Mouse (Mus musculus) neural tube, embryonic 14.5 days (tissue): Measurements from ENCODE around the gene Lalba. TPM values are rescaled to one million over a fixed set of nuclear protein-coding genes. Genes with fewer than 3 reads are reported as not detected.

Experiments used
- ATAC-seq: fragments of 200-750 bp; cut with Nextera tagmentation; 2 replicates; pipeline ENCODE4 v1.8.0; 2017; ENCODE audit warnings: low read depth, mild to moderate bottlenecking, moderate TSS enrichment, moderate library complexity
- H3K27ac ChIP-seq: fragments of 300-500 bp; sonication (generic); 2 replicates; pipeline ENCODE4 v1.5.1; 2014; ENCODE audit warnings: low read depth, mild to moderate bottlenecking, control low read depth, low read length, moderate library complexity, mixed read lengths
- H3K27me3 ChIP-seq: fragments of 300-500 bp; sonication (generic); 2 replicates; pipeline ENCODE4 v1.6.1; 2014; ENCODE audit warnings: low read length; ENCODE audit not compliant: control insufficient read depth, insufficient read depth
- H3K36me3 ChIP-seq: fragments of 300-500 bp; sonication (generic); 2 replicates; pipeline ENCODE4 v1.6.1; 2014; ENCODE audit warnings: low read length, mixed read lengths; ENCODE audit not compliant: control insufficient read depth, insufficient read depth
- H3K4me1 ChIP-seq: fragments of 300-500 bp; sonication (generic); 2 replicates; pipeline ENCODE4 v1.6.1; 2014; ENCODE audit warnings: low read length; ENCODE audit not compliant: control insufficient read depth, insufficient read depth
- H3K4me2 ChIP-seq: fragments of 300-500 bp; sonication (generic); 2 replicates; pipeline ENCODE4 v1.6.1; 2014; ENCODE audit warnings: mild to moderate bottlenecking, low read depth, low read length, control low read depth
- H3K4me3 ChIP-seq: fragments of 300-500 bp; sonication (generic); 2 replicates; pipeline ENCODE4 v1.5.1; 2014; ENCODE audit warnings: low read depth, low read length, control low read depth, mixed read lengths
- H3K9ac ChIP-seq: fragments of 300-500 bp; sonication (generic); replicated peaks from 2 replicates; pipeline ENCODE4 v1.6.1; 2014; ENCODE audit warnings: low read depth, mild to moderate bottlenecking, control low read depth, low read length, mixed read lengths
- H3K9me3 ChIP-seq: fragments of 300-500 bp; sonication (generic); 2 replicates; pipeline ENCODE4 v1.6.1; 2016; ENCODE audit warnings: low read length; ENCODE audit not compliant: control insufficient read depth
- WGBS: fragments of 180-500 bp; shearing (Covaris S2); extraction: QIAGEN DNeasy Blood & Tissue Kit; methylation state at CpG from one replicate; pipeline ENCODE4 v1.1.7; 2014; 5-methylcytosine and 5-hydroxymethylcytosine counted together
- polyA plus RNA-seq: library from polyadenylated mRNA; unstranded; fragments of >200 nt; fragmentation: Nextera tagmentation; extraction: Ambion mirVana; gene quantifications from 2 replicates; pipeline ENCODE4 v1.2.1, GENCODE M21; 2014

The Lalba gene
- polyA plus RNA-seq, 1 experiment from 2014 or later = not detected

GRCm38 (mm10) chr15:98479568-98480102, 2.9 kb downstream of the Lalba start:
- Histone ChIP-seq H3K27ac (no peak overlapping the region), H3K9me3 (no peaks in the 10 kb centered on the region), H3K27me3 (no peaks in the 10 kb centered on the region), H3K36me3 (no peaks in the 10 kb centered on the region), H3K4me2 (no peak overlapping the region), H3K4me3 (no peak overlapping the region), H3K4me1 (no peaks in the 10 kb centered on the region), H3K9ac (no peak overlapping the region)
- 82% methylated on average over 7 of the region's 7 CpGs for WGBS
- ATAC-seq = no peak

DNA sequence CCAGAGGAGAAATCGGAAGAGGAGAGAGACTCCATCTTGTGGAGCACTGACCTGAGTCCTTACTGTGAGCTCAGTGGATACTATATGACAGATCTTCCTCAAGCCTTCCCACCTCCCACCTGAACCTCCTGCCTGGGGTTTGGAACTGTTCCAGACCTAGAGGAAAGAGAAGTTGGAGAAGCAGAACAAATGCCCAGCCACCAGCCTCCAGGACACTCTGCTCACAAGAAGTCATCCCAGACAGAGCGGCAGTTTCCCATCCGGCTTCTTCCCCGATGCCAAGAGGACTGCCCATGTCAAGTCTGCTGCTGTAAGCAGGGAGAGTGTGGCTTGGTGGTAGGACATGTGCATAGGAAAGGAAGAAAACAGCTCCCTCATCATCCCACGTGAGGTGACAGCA, 6.2 kb downstream of the Lalba start:
- H3K4me1 ChIP-seq = no peaks in the 10 kb centered on the region
- no peaks in the 10 kb centered on the region for H3K36me3 ChIP-seq
- ATAC-seq = no peak
- no peaks in the 10 kb centered on the region for H3K9me3 ChIP-seq
- 82% methylated on average over 5 of the region's 5 CpGs for WGBS
- H3K4me3 ChIP-seq = no peak overlapping the region
- H3K9ac ChIP-seq = no peak overlapping the region
- no peak overlapping the region for H3K4me2 ChIP-seq
- no peaks in the 10 kb centered on the region for H3K27me3 ChIP-seq
- no peak overlapping the region for H3K27ac ChIP-seq

DNA sequence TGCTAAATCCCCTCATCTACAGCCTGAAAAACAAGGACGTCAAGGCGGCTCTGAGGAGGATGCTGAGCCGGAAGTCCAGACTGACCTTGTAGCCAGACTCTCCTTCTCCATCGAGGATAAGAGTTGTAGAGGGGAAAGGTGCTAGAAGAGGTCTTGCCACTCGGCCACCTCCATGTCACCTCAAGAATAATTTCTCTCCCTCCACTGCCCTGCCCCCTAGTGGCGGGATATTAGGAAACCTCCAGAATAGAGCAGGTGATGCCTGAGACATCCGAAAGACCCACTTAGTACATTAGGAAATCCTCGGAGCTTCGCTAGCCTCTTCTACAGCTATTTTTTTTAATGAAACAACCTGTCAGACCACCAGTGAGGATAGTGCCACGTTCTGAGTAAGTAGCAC, 7.1 kb downstream of the Lalba start:
- Histone ChIP-seq H3K4me1 (no peaks in the 10 kb centered on the region), H3K27ac (no peak overlapping the region), H3K36me3 (no peaks in the 10 kb centered on the region), H3K4me2 (no peak overlapping the region), H3K4me3 (no peak overlapping the region), H3K9me3 (no peaks in the 10 kb centered on the region), H3K27me3 (no peaks in the 10 kb centered on the region), H3K9ac (no peak overlapping the region)
- no peak for ATAC-seq
- WGBS = 56% methylated on average over 10 of the region's 10 CpGs

DNA sequence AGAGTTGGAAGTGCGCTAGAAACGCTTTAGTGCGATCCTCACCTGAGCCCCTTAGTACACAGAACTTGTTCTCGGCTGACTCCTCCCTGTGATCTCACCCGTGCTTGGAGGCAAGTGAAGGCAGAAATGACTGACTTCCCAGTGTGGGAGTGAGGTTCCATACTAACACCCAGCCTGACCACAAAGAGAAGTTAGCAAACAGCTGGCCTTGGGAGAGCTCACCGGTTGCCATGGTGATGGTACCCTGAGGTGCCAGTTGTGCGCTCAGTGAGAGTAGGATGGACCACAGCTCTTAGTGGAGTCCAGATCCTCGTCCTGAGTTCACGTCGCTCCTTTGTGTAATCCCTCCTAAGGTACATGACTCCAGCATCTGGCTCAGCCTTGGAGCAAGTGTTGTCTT, 7.6 kb downstream of the Lalba start:
- Histone ChIP-seq H3K36me3 (no peaks in the 10 kb centered on the region), H3K9me3 (no peaks in the 10 kb centered on the region), H3K4me1 (no peaks in the 10 kb centered on the region), H3K9ac (no peak overlapping the region), H3K27ac (no peak overlapping the region), H3K4me2 (no peak overlapping the region), H3K27me3 (no peaks in the 10 kb centered on the region), H3K4me3 (no peak overlapping the region)
- no peak for ATAC-seq
- whole genome bisulfite sequencing = 80% methylated on average over 10 of the region's 10 CpGs

DNA sequence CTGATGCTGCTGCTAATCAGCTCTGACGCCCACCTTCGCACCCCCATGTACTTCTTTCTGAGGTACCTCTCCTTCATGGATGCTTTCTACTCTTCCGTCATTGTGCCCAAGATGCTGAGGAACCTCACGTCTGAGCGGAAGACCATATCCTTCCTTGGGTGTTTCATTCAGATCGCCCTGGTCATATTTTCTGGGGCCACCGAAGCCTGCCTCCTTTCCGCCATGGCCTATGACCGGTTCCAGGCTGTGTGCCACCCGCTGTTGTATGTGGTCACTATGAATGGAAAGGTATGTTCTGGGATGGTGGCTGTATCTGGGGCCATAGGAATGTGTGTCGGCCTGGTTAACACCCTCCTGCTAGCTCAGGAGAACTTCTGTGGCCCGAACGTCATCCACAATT, 11.0 kb downstream of the Lalba start:
- no peak for ATAC-seq
- Histone ChIP-seq H3K27ac (no peak overlapping the region), H3K9me3 (no peaks in the 10 kb centered on the region), H3K27me3 (no peaks in the 10 kb centered on the region), H3K9ac (no peak overlapping the region), H3K4me2 (no peak overlapping the region), H3K4me3 (no peak overlapping the region), H3K36me3 (no peaks in the 10 kb centered on the region), H3K4me1 (no peaks in the 10 kb centered on the region)
- 90% methylated on average over 13 of the region's 13 CpGs for WGBS

DNA sequence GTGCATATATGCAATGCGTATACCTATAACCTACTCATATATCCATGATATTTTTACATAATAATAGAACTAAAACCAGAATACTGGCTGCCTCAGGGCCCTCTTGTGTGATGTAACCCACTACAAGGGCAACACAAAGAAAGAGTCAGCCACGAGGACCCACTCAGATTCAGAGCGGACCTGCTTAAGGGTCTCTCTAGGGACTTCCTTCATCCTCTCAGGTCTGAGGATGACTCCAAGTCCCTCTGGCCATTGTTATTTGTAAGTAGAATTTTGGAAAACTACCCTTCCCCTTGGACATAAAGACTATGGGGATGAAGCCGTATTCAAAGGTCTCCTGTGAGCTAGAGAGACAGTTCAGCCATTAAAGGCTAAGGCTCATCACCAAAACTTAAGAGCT, 12.9 kb downstream of the Lalba start, which contains the start of gene OR5BS1P:
TSS of gene OR5BS1P (plus strand) at position 301 of the 400 bp plus-strand sequence.
- Histone ChIP-seq H3K4me2 (no peak within 1 kb of the TSS), H3K27me3 (no peaks in the 10 kb centered on the region), H3K4me3 (no peak within 1 kb of the TSS), H3K4me1 (no peaks in the 10 kb centered on the region), H3K27ac (no peak within 1 kb of the TSS), H3K9me3 (no peaks in the 10 kb centered on the region), H3K36me3 (no peaks in the 10 kb centered on the region), H3K9ac (no peak within 1 kb of the TSS)
- 91% methylated on average over 4 of the region's 4 CpGs for WGBS
- no peak for ATAC-seq

DNA sequence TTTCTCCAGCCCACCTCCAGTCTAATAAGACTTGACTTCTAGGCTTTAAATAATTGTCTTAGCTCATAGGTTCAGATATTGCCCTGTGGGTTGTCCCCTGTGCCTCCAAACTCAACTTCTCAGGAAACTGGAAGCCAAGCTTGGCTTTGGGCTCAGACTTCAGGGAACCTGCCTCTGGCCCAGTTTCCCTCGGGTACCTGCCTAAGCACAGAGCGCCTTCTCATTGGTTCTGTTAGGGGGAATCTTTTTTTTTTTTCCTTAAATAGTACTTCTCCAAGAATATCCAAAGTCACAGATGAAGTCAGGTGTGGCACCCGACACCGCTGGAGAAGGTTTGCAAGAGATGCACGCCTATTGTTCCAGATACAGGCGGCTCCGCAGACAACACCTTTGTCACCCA, 30.2 kb downstream of the Lalba start, which contains the start of gene Olfr281:
TSS of gene Olfr281 (plus strand) at position 301 of the 400 bp plus-strand sequence.
- 91% methylated on average over 7 of the region's 7 CpGs for WGBS
- no peaks in the 10 kb centered on the region for H3K4me1 ChIP-seq
- H3K4me3 ChIP-seq = no peak within 1 kb of the TSS
- no peaks in the 10 kb centered on the region for H3K9me3 ChIP-seq
- H3K27me3 ChIP-seq = no peaks in the 10 kb centered on the region
- no peak within 1 kb of the TSS for H3K27ac ChIP-seq
- H3K36me3 ChIP-seq = no peaks in the 10 kb centered on the region
- no peak within 1 kb of the TSS for H3K4me2 ChIP-seq
- no peak within 1 kb of the TSS for H3K9ac ChIP-seq
- ATAC-seq = no peak

- Histone ChIP-seq H3K4me2 (no peak overlapping the region), H3K4me1 (no peaks in the 10 kb centered on the region), H3K27ac (no peak overlapping the region), H3K27me3 (no peaks in the 10 kb centered on the region), H3K4me3 (no peak overlapping the region), H3K9ac (no peak overlapping the region), H3K36me3 (no peaks in the 10 kb centered on the region), H3K9me3 (no peaks in the 10 kb centered on the region)
- no peak for ATAC-seq
- 71% methylated on average over 4 of the region's 4 CpGs for WGBS
Measured at GRCm38 (mm10) chr15:98448521-98448920, 34.0 kb downstream of the Lalba start.

GRCm38 (mm10) chr15:98444561-98444960, 38.0 kb downstream of the Lalba start:
- WGBS = 84% methylated on average over 3 of the region's 3 CpGs
- ATAC-seq = no peak
- Histone ChIP-seq H3K4me2 (no peak overlapping the region), H3K27me3 (no peaks in the 10 kb centered on the region), H3K4me1 (no peaks in the 10 kb centered on the region), H3K9me3 (no peaks in the 10 kb centered on the region), H3K4me3 (no peak overlapping the region), H3K36me3 (no peaks in the 10 kb centered on the region), H3K27ac (no peak overlapping the region), H3K9ac (no peak overlapping the region)
